Mouse (Mus musculus) CH12F3 (cell line): Measurements from ENCODE around the gene Uaca.

ENCODE experiments used
- in situ Hi-C: fragments of 300-500 bp; cut with MboI; formaldehyde crosslinking; loops from 2 replicates; pipeline ENCODE4 v1.14.3; 2020; ENCODE audit warnings: low sequenced_read_pairs

Uaca gene

DNA sequence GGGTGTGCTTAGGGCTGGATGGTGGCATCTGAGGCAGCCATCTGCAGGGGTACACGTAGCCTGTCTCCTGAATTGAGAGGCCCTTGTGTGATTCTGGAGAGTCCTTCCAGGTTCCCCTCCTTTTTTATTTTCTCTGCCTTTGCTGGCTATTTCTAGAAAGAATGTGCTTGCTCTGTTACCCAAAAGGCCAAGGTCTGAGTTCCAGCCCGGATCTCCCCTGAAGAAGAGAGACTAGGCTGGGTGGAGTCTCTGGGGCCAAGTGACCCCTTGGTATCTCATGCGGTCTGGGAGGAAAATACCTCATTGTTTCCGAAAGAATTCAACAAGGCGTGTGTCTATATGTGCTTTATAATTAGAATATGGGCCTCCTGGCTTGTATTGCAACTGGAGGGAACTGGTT is 41.8 kb downstream of the Uaca start:
- in situ Hi-C loops, result no loop called here

- in situ Hi-C loops, result no loop called here
These were observed 42.7 kb downstream of the Uaca start for GRCm38 (mm10) chr9:60837078-60837448.

DNA sequence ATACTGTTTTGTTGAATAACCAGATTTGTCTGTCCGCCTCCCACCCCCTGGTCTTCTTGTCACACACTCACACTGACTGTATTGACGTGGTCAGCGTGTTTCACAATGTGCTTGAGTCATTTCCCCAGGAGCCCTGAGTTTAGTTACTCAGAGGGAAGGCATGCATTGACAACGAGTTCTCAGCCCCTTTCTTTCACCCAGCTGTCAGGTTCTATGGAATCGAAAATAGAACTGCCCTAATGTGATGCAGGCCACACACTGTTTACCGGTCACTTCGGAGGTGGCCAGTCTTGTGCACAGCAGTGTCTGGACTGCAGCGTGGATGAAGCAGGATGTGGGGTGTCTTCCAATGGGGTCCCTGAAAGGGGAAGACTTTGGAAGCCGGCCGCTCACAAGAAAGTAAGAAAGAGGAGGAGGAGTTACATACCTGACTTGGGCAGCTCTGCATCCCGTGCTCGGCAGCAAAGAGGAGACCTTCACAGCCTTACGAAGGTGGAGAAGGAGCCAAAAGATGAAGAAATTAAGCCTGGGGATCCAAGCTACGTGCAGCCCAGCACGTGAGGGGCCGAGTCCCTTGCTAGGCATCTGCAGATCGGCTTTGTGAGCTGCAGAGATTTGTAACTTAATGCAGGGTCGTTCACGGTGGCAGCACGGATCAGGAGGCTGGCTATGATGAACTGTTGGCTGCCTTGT is 43.3 kb downstream of the Uaca start:
- in situ Hi-C loops, result no loop called here

GRCm38 (mm10) chr9:60838331-60838872 is 44.1 kb downstream of the Uaca start:
- in situ Hi-C loops, result no loop called here

GRCm38 (mm10) chr9:60841393-60841792 is 47.1 kb downstream of the Uaca start:
- in situ Hi-C loops, result no loop called here

DNA sequence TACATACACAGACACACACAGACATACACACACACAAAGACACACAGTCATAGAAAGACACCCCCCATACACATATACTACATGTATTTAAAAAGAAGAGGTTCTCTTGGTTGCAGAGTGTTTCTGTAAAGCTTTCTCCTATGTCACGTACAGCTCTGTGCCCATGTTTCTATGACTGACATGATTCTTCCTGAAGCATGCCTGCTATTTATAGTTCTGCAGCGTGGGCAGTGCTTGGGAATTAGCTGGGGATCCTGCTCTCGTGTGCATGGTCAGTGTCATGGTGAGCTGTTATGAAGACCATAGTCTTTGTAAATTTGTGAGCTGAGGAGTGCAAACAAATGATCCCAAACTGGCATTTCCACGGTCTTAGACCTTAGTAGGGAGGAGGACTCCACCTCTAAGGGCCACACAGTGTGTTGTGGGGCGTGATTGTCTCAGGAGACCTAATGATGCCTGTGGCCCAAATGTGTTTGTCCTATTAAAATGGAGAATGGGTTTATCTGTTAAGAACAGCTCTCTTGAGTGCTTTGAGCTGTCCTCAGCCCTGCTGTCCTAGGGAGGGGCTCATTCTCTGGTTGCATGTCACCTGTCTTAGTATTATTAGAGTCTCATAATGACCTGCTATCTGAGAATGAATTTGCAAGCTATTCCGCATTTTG is 49.2 kb downstream of the Uaca start:
- in situ Hi-C loops, result no loop called here

- in situ Hi-C loops, result no loop called here
These were observed 54.4 kb downstream of the Uaca start for GRCm38 (mm10) chr9:60848730-60849129.

GRCm38 (mm10) chr9:60849986-60850385 is 55.6 kb downstream of the Uaca start:
- in situ Hi-C loops, result no loop called here

- in situ Hi-C loops, result no loop called here
These were observed 59.9 kb downstream of the Uaca start for GRCm38 (mm10) chr9:60854196-60854595.

DNA sequence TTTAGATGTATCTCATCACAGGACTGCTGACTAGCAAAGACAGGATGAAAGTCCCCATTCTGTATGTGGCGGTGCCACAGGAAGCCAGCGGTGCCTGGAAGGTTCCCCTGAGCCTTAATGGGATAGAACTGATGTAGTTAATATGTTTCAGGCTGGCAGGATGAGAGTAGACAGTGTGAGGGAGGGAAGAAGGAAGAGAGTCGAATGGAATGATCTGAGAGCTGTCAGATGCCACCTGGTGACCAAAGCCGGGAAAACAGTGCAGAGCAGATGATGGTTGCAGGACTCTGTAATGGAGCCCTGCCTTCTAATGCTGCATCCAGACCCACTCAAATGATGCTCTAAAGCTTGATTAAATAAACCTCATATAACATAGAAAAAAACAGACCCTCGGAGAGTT is 63.5 kb downstream of the Uaca start:
- in situ Hi-C loops, result no loop called here

DNA sequence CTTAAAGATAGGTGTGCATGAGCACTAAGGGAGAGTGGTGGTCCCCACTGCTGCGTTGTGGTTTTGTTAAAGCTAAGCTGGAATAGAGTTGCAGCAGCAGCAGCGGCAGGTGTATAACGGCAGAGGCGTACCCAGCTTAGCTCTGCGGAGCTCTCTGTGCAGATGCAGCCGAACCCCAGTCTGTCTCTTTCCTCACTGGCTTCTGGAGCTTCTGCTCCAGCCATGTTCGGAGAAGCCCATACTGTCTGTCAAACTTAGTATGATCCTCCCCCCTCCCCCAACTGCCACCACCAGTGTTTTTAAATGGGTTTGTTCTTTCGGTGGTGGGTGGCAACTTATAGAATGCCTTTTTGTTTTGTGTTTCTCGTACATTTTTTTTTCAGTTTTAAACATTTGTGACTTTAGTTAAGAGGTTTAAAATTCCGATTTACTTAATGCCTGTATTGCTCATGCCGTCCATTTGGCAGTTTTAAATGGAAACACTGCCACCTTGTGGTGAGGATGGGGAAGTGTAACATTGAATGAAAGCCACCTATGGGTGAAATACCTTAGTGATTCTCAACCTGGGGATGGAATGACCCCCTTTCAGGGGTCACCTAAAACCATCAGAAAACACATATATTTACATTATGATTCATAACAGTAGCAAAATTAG is 64.1 kb downstream of the Uaca start:
- in situ Hi-C loops, result no loop called here

DNA sequence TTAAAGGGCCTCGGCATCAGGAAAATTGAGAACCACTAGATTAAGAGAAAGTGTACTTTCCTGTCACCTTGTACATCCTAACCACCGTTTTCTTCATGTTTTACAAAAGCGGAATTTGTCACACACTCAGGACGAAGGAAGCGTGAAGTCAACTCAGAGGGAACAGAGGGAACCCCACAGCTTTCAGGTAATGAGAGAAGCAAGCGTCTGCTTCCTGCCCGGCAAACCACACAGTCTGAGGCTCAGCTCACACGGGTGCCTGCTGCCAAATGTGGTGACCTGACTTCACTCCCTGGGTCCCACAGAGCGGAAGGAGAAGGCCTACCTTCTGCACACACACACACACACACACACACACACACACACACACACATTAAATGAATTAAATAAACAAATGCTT is 64.7 kb downstream of the Uaca start:
- in situ Hi-C loops, result no loop called here

DNA sequence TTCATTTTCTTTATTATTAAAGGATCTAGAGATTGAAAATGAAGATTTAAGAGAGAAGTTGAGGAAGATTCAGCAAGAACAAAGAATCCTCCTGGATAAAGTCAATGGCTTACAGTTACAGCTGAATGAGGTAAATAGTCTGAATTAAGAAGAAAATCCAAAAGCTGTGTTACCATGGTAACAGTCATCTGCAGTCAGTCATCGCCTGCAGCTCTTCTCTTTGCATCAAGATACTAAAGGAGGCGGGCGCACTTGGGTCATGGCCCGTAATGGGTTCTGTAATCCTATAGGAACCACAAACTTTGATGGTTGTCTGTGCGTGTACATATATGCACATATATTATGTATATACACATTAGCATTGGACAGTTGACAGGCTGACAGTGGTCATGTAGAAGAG is 66.7 kb downstream of the Uaca start:
- in situ Hi-C loops, result no loop called here

DNA sequence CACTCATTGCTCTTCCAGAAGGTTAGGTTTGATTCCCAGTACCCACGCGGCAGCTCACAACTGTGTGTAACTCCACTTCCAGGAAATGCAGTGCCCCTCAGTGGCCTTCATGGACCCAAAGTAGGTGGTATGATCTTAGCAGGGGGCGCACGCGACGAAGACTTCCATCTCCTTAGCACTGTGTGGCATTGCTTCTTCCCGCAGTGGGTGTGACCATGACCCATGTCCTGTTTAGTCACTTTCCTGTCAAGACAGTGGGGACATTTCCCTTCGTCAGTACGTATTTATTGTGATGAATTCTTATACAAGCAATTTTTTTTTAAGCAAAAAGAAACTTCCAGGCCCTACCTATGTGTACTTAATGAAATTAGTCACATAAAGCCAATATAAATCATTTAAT is 70.3 kb downstream of the Uaca start:
- in situ Hi-C loops, result no loop called here

GRCm38 (mm10) chr9:60865866-60866265 is 71.5 kb downstream of the Uaca start:
- in situ Hi-C loops, result no loop called here

DNA sequence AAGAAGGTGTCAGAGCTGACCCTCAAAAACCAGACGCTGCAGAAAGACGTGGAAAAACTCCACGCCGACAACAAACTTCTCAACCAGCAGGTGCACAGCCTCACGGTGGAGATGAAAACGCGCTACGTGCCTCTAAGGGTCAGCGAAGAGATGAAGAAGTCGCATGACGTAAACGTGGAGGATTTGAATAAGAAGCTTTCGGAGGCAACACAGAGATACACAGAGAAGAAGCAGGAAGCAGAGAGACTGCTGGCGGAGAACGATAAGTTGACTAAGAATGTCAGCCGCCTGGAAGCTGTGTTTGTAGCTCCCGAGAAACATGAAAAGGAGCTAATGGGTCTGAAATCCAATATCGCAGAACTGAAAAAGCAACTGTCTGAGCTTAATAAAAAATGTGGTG is 76.1 kb downstream of the Uaca start:
- in situ Hi-C loops, result no loop called here

DNA sequence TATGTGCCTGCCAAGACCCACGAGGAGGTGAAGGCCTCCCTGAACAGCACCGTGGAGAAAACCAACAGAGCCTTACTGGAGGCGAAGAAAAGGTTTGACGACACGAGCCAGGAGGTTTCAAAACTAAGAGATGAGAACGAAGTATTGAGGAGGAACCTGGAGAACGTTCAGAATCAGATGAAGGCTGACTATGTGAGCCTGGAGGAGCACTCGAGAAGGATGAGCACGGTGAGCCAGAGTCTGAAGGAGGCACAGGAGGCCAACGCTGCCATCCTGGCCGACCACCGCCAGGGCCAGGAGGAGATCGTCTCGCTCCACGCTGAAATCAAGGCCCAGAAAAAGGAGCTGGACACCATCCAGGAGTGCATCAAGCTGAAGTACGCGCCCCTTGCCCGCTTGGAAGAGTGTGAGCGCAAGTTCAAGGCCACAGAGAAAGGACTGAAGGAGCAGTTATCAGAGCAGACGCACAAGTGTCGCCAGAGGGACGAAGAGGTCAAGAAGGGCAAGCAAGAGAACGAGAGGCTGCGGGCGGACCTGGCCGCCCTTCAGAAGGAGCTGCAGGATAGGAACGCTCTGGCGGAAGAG is 76.7 kb downstream of the Uaca start:
- in situ Hi-C loops, result no loop called here

- in situ Hi-C loops, result no loop called here
These were observed 79.1 kb downstream of the Uaca start for GRCm38 (mm10) chr9:60873257-60874054.

GRCm38 (mm10) chr9:60874055-60874392 is 79.7 kb downstream of the Uaca start:
- in situ Hi-C loops, result no loop called here

DNA sequence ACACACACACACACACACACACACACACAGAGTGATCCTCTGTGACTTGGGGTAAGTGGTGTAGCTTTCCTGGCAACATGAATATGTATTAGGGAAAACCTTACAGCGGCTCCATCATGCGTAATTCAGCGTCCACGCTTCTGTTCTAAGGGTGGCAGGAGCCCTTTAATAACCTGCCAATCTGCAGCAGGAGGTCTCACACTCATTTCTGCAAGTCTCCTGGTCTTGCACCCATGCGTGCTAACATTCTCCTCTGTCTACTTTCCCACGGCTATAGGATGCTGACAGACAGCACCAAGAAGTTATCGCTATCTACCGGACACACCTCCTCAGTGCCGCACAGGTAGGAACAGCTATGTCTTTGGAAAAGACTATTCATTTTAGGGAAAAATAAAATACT is 81.7 kb downstream of the Uaca start:
- in situ Hi-C loops, result no loop called here

DNA sequence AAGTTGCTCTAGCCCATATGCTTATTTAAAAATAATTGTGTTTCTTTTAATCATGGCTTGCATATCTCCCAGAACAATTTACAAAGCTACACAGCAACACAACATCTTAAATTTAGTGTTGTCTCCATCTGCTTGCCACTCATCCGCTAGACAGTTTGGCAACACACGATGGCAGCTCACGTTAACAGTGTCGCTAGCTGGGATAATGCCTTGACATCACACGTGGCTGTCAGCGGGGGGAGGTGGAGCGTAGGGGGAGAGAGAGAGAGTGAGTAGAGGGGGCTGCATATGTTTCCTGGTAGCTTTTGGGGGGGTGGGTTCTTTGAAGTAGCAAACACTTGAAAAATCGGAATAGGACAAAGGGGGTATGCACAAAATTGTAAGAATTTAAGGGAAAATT is 82.2 kb downstream of the Uaca start:
- in situ Hi-C loops, result no loop called here
